Comparison of ENCODE assay signal across 8 mouse cellular contexts in genomic region chr16:94303203-94303535, GRCm38 (mm10). TPM values are rescaled to one million over a fixed set of nuclear protein-coding genes. Genes with fewer than 3 reads are reported as not detected.
A peak's percentile ranks its signal among the peaks of the same experiment; 100 is the strongest.
DNase-seq lines count a peak whose midpoint lies in the region; ATAC-seq and TF ChIP-seq lines count a peak whose summit lies in the region.

No protein-coding gene starts in this region.

- TF ChIP-seq RAD21 in CH12.LX (IDR thresholded peaks at IDR 0.05; ENCODE audit: low read depth, low read length) = no peak

- H3K27me3 ChIP-seq in heart, embryonic 11.5 days (ENCODE audit: control insufficient read depth, insufficient read depth, low read length) = no peaks in the 10 kb centered on the region; the same call in 1 of the 2 replicates
- H3K27me3 ChIP-seq in CH12.LX (replicated peaks) = no peaks in the 10 kb centered on the region
- no peaks in the 10 kb centered on the region for H3K27me3 ChIP-seq in forebrain, embryonic 14.5 days (replicated peaks; ENCODE audit: control insufficient read depth, insufficient read depth, low read length)
- H3K27me3 ChIP-seq in liver, embryonic 13.5 days = peaks cover 27% of the 10 kb centered on the region

- 31% methylated on average over 6 of the region's 6 CpGs for WGBS in heart, embryonic 11.5 days (ENCODE audit: insufficient replicate concordance)
- 38% methylated on average over 6 of the region's 6 CpGs for WGBS in forebrain, embryonic 14.5 days
- 32% methylated on average over 6 of the region's 6 CpGs for WGBS in liver, embryonic 13.5 days (ENCODE audit: insufficient replicate concordance)

- DNase-seq in heart, postnatal 25 days (ENCODE audit: low spot score) = no peak
- DNase-seq in CH12.LX (ENCODE audit: extremely low read depth) = no peak
- no peak for DNase-seq in forebrain, embryonic 14.5 days (ENCODE audit: low spot score)
- no peak for DNase-seq in liver, embryonic 13.5 days
- DNase-seq in urinary bladder, adult 18-20 months (ENCODE audit: low spot score in 2 of 2) = no peak
- DNase-seq in adrenal gland, adult (ENCODE audit: inconsistent age in 2 of 2, low spot score in 1 of 2) = no peak
- DNase-seq in spleen, adult 12 weeks (ENCODE audit: low spot score) = no peak

- in situ Hi-C loops in CH12.LX (cut with MboI; ENCODE audit: low pct_ligation_motif_present, low pct_unique_long_range_greater_than_20kb, low sequenced_read_pairs) = no loop called here

- intact Hi-C loops in heart, postnatal 25 days (cut with DNase I) = no loop called here

- H3K4me3 ChIP-seq in heart, embryonic 11.5 days (ENCODE audit: low read depth, low read length) = peak overlapping the region; percentile 39
- H3K4me3 ChIP-seq in CH12.LX (replicated peaks in 1 of 3; ENCODE audit: low read depth in 2 of 3, low read length in 2 of 3, poor library complexity in 1 of 3) = peak overlapping the region in 1 of 3 experiments; percentile 2
- 0 out of 2 replicates have a peak overlapping the region, but pooled peaks have one; percentile 10 for H3K4me3 ChIP-seq in forebrain, embryonic 14.5 days (ENCODE audit: low read depth, low read length)
- H3K4me3 ChIP-seq in liver, embryonic 13.5 days (replicated peaks) = no peak overlapping the region

- H3K4me2 ChIP-seq in heart, embryonic 11.5 days = peak overlapping the region; percentile 68
- peak overlapping the region; percentile 13 for H3K4me2 ChIP-seq in CH12.LX (ENCODE audit: insufficient read depth, low read depth, poor library complexity, severe bottlenecking)
- peak overlapping the region; percentile 45 for H3K4me2 ChIP-seq in forebrain, embryonic 14.5 days (ENCODE audit: low read length)
- H3K4me2 ChIP-seq in liver, embryonic 13.5 days = peak overlapping the region; percentile 38

- H3K79me2 ChIP-seq in CH12.LX (replicated peaks; ENCODE audit: control insufficient read depth, extremely low read depth, insufficient read depth, poor library complexity, severe bottlenecking) = no peaks in the 10 kb centered on the region

- no peaks in the 10 kb centered on the region for H3K36me3 ChIP-seq in heart, embryonic 11.5 days (ENCODE audit: control insufficient read depth, insufficient read depth, low read length)
- peaks cover 0 to 21% of the 10 kb centered on the region in 2 experiments for H3K36me3 ChIP-seq in CH12.LX (replicated peaks in 1 of 2; ENCODE audit: control insufficient read depth in 1 of 2, insufficient read depth in 1 of 2, low read length in 1 of 2)
- H3K36me3 ChIP-seq in forebrain, embryonic 14.5 days (ENCODE audit: control insufficient read depth, insufficient read depth, low read length) = no peaks in the 10 kb centered on the region
- no peaks in the 10 kb centered on the region for H3K36me3 ChIP-seq in liver, embryonic 13.5 days

- peaks cover 3% of the 10 kb centered on the region; the same call in 1 of the 2 replicates for H3K9me3 ChIP-seq in heart, embryonic 11.5 days (replicated peaks; ENCODE audit: control insufficient read depth, low read length)
- H3K9me3 ChIP-seq in CH12.LX (replicated peaks; ENCODE audit: low read length) = peaks cover 5% of the 10 kb centered on the region
- no peaks in the 10 kb centered on the region for H3K9me3 ChIP-seq in forebrain, embryonic 14.5 days (replicated peaks; ENCODE audit: control insufficient read depth, low read length)
- no peaks in the 10 kb centered on the region for H3K9me3 ChIP-seq in liver, embryonic 13.5 days (replicated peaks)

- H3K27ac ChIP-seq in heart, embryonic 11.5 days (ENCODE audit: low read depth, low read length) = peak overlapping the region; percentile 94
- H3K27ac ChIP-seq in CH12.LX (ENCODE audit: insufficient read depth, low read depth) = no peak overlapping the region
- H3K27ac ChIP-seq in forebrain, embryonic 14.5 days (ENCODE audit: low read depth, low read length) = no peak overlapping the region
- no peak overlapping the region for H3K27ac ChIP-seq in liver, embryonic 13.5 days

- dilution Hi-C loops in CH12.LX (cut with MboI; ENCODE audit: extremely low pct_ligation_motif_present, extremely low pct_unique_long_range_greater_than_20kb, low sequenced_read_pairs) = no loop called here

- TF ChIP-seq EP300 in CH12.LX (IDR thresholded peaks at IDR 0.05; ENCODE audit: low read length) = no peak

- TF ChIP-seq CTCF in CH12.LX (conservative IDR thresholded peaks at IDR 0.05 in 1 of 2, IDR thresholded peaks at IDR 0.05 in 1 of 2; ENCODE audit: low read depth in 2 of 2, low read length in 2 of 2) = no peak

- H3K9ac ChIP-seq in heart, embryonic 11.5 days (ENCODE audit: low read depth, low read length) = peak overlapping the region; percentile 68; the same call in 1 of the 2 replicates
- no peak overlapping the region for H3K9ac ChIP-seq in CH12.LX (ENCODE audit: insufficient read depth, low read depth)
- H3K9ac ChIP-seq in forebrain, embryonic 14.5 days (ENCODE audit: low read length) = peak overlapping the region; percentile 53; the same call in 1 of the 2 replicates
- H3K9ac ChIP-seq in liver, embryonic 13.5 days = no peak overlapping the region

- ATAC-seq in heart, embryonic 11.5 days (replicated peaks; ENCODE audit: insufficient number of reproducible peaks, low FRiP score, low TSS enrichment) = no peak
- no peak for ATAC-seq in forebrain, embryonic 14.5 days
- no peak for ATAC-seq in liver, embryonic 13.5 days (ENCODE audit: low read depth)

- TF ChIP-seq POLR2A in CH12.LX (IDR thresholded peaks at IDR 0.05; ENCODE audit: low read depth, low read length) = no peak

- peaks cover 7% of the 10 kb centered on the region; the same call in 1 of the 2 replicates for H3K4me1 ChIP-seq in heart, embryonic 11.5 days (ENCODE audit: control insufficient read depth, insufficient read depth, low read length)
- peaks cover 6 to 17% of the 10 kb centered on the region in 2 experiments for H3K4me1 ChIP-seq in CH12.LX (ENCODE audit: control insufficient read depth in 1 of 2, insufficient read depth in 2 of 2)
- peaks cover 4% of the 10 kb centered on the region for H3K4me1 ChIP-seq in forebrain, embryonic 14.5 days (ENCODE audit: control insufficient read depth, insufficient read depth, low read length)
- H3K4me1 ChIP-seq in liver, embryonic 13.5 days (replicated peaks) = 0 out of 2 replicates have a peak, but pooled peaks cover 2% of the 10 kb centered on the region

TF ChIP-seq in CH12.LX, 34 proteins besides CTCF, POLR2A, EP300 and RAD21:
- TF ChIP-seq NELFE (IDR thresholded peaks at IDR 0.05; ENCODE audit: low read depth, low read length) (no peak), NRF1 (IDR thresholded peaks at IDR 0.05; ENCODE audit: low read depth, low read length) (no peak), JUND (conservative IDR thresholded peaks at IDR 0.05; ENCODE audit: low read depth, low read length) (no peak), ZNF384 (IDR thresholded peaks at IDR 0.05; ENCODE audit: low read depth, low read length) (no peak), USF1 (IDR thresholded peaks at IDR 0.05; ENCODE audit: low read depth, low read length) (no peak), MAZ (IDR thresholded peaks at IDR 0.05; ENCODE audit: low read depth, low read length) (no peak), MXI1 (IDR thresholded peaks at IDR 0.05; ENCODE audit: low read depth, low read length) (no peak), ELF1 (IDR thresholded peaks at IDR 0.05; ENCODE audit: low read depth, low read length) (no peak), BHLHE40 (IDR thresholded peaks at IDR 0.05; ENCODE audit: low read depth, low read length) (no peak), E2F4 (IDR thresholded peaks at IDR 0.05; ENCODE audit: insufficient replicate concordance, low read depth, low read length) (no peak), HCFC1 (IDR thresholded peaks at IDR 0.05; ENCODE audit: low read depth, low read length) (no peak), RCOR1 (conservative IDR thresholded peaks at IDR 0.05; ENCODE audit: low read depth, low read length) (no peak), GABPA (IDR thresholded peaks at IDR 0.05; ENCODE audit: insufficient replicate concordance, low read depth, low read length) (no peak), MEF2A (IDR thresholded peaks at IDR 0.05; ENCODE audit: borderline replicate concordance, low read depth, low read length) (no peak), TCF12 (IDR thresholded peaks at IDR 0.05; ENCODE audit: low read depth, low read length) (no peak), ZC3H11A (IDR thresholded peaks at IDR 0.05; ENCODE audit: low read depth, low read length) (no peak), PAX5 (IDR thresholded peaks at IDR 0.05; ENCODE audit: low read length) (no peak), SMC3 (IDR thresholded peaks at IDR 0.05; ENCODE audit: low read depth, low read length) (no peak), ZKSCAN1 (IDR thresholded peaks at IDR 0.05; ENCODE audit: borderline replicate concordance, low read depth, low read length) (no peak)

RNA-seq across cellular contexts. Expression of gene Hlcs, which starts 10.2 kb away (rescaled TPM):
- 7.7 and 8.5 TPM in 2 replicates for polyA plus RNA-seq in heart, embryonic 11.5 days (2014; fragmentation: Nextera tagmentation; extraction: Ambion mirVana)
- 1 to 10 TPM; 5.0 to 5.7 TPM for total RNA-seq in heart, postnatal 25 days (2021)
- 7.8 and 9.4 TPM in 2 replicates for total RNA-seq in CH12.LX (2012; rRNA removed)
- total RNA-seq in CH12.LX (2014; rRNA removed) = 4.2 and 5.3 TPM in 2 replicates
- polyA plus RNA-seq in CH12.LX (2012; ENCODE audit: insufficient read length, low read depth) = 11.3 and 12.5 TPM in 2 replicates
- polyA plus RNA-seq in forebrain, embryonic 14.5 days (2014; fragmentation: Nextera tagmentation; extraction: Ambion mirVana) = 3.9 and 4.0 TPM in 2 replicates
- polyA plus RNA-seq in liver, embryonic 13.5 days (2015; fragmentation: Nextera tagmentation; extraction: Ambion mirVana) = 2.5 and 2.9 TPM in 2 replicates

RNA-seq across cellular contexts. Expression of gene Ripply3, which starts 25.1 kb away (rescaled TPM):
- polyA plus RNA-seq in heart, embryonic 11.5 days (2014; fragmentation: Nextera tagmentation; extraction: Ambion mirVana) = 4.9 and 6.0 TPM in 2 replicates
- 1 to 10 TPM; 3.9 to 4.3 TPM for total RNA-seq in heart, postnatal 25 days (2021)
- total RNA-seq in CH12.LX (2012; rRNA removed) (6.1 and 6.5 TPM in 2 replicates), CH12.LX (2014; rRNA removed) (0.20 and 0.28 TPM in 2 replicates)
- 1.0 and 1.3 TPM in 2 replicates for polyA plus RNA-seq in CH12.LX (2012; ENCODE audit: insufficient read length, low read depth)
- 0.74 and 0.99 TPM in 2 replicates for polyA plus RNA-seq in forebrain, embryonic 14.5 days (2014; fragmentation: Nextera tagmentation; extraction: Ambion mirVana)
- 1.5 and 1.7 TPM in 2 replicates for polyA plus RNA-seq in liver, embryonic 13.5 days (2015; fragmentation: Nextera tagmentation; extraction: Ambion mirVana)

Comparison
In these comparisons a context has a peak if more than half of its experiments do, and no peak if none do; other contexts are left out.
1. H3K4me2 ChIP-seq: peak in every context shown above with its lines; median percentile 68 in heart, embryonic 11.5 days; 45 in forebrain, embryonic 14.5 days; 38 in liver, embryonic 13.5 days; 13 in CH12.LX.
2. H3K9ac ChIP-seq: peak in heart, embryonic 11.5 days (single experiment) and forebrain, embryonic 14.5 days (single experiment); none in CH12.LX (single experiment) and liver, embryonic 13.5 days (single experiment).